Mouse (Mus musculus): ENCODE data around the gene ccdc198.

The ccdc198 gene

DNA sequence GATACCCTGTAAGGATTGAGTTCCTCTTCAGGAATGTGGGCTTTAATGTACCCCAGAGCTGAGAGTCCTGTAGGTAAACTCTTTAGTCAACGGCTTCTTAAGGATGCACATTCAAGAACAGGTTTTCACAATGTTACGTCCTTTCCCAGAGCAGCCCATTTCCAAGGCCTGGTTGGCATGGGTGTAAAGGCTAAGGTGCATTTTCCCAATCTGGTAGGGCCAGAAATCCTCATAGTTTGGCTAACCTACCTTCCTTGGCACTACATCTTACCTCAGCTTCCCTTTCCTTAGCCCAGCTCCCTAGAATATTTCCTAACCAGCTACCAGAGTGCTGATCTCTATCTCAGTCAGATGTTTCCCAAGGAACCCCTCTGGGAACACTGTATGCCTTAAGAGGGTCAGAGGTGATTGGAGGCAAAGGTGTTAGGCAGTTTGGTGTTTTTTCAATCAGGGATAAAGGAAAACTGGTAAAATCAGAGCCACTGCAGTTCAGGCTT is 48.2 kb downstream of the ccdc198 start:
- DNase-seq = no peak

DNA sequence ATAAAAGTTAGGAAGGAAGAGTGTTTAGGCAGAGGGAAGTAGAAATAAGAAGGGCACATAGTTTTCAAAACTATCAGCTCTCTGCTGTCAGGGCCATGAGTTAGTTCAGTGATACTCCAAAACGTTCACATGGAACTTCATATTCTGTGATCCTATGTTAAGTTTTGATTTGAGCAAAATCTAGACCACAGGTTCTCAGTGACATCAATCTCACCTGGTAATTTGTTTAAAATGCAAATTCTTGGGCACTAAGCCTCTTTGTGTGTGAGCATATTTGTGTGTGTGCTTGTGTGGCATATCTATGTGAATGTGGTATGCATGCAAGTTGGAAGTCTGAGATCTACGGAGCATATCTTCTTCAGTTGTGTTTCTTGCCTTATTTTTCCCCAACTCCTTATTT is 59.0 kb downstream of the ccdc198 start:
- DNase-seq = no peak

DNA sequence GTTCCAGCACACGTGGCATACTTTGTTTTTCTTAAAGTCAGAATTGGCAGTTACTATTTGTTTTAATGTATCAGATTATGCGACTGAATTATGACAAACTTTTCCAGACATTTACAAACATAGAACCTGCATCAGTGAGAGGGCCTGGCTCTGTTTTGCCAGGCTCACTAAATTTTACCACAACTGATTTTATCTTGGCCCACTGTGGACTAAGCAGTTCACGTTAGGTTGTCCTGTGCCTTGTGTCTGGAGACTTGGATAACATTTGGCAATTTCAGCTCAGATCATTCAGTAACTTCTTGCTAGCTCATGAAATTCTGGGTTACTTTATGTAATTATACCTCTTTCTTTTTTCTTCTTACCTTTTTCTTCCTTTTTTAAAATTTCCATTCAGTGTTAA is 65.5 kb downstream of the ccdc198 start:
- DNase-seq = no peak

DNA sequence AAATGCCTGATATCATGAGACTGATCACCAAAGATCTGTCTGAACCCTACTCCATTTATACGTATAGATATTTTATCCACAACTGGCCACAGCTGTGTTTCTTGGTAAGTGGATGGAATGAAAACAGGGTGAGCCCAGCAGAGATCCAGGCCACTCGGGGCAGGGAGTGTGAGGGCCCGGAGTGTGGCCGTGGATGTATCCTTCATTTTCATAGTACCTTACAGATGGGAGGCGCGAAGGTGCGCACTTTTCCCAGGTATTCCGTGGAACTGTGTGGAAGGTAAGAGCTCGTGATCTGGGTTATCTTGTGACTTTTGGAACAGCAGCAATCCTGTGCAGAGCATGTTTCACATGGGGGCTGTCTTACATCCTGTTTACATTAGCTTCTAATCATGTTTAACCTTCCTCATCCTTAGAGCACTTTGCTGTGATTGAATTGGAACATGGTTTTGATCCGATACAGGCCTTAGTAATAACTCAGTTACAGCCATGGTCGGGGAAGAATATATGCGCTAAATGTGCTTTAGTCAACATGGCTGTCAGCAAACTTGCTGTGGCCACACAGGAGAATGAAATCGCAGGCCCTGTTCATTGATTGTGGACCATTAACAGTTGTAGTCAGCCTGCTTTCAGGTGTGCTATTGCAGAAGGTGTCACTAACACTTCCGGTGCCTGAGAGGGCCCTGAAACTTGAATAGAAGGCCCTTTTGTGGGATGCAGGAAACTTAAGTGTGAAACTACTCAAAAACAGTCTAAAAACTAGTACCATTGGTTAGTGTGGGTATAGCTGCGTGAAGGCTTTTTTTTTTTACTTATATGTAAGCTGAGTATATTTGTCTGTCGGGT is 71.8 kb downstream of the ccdc198 start:
- DNase-seq = peak; percentile 9

DNA sequence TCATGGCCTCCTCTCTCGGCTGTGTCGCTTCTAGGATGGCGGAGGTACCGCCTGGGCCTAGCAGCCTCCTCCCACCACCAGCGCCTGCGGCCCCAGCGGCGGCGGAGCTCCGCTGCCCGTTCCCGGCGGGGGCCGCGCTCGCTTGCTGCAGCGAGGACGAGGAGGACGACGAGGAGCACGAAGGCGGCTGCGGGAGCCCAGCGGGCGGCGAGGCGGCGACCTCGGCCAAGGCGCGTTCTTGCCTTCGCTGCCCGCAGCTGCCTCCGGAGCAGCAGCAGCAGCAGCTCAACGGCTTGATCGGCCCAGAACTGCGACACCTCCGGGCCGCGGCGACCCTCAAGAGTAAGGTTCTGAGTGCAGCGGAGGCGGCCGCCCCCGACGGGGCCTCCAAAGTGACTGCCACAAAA is 72.7 kb downstream of the ccdc198 start:
- peak; percentile 70 for DNase-seq

DNA sequence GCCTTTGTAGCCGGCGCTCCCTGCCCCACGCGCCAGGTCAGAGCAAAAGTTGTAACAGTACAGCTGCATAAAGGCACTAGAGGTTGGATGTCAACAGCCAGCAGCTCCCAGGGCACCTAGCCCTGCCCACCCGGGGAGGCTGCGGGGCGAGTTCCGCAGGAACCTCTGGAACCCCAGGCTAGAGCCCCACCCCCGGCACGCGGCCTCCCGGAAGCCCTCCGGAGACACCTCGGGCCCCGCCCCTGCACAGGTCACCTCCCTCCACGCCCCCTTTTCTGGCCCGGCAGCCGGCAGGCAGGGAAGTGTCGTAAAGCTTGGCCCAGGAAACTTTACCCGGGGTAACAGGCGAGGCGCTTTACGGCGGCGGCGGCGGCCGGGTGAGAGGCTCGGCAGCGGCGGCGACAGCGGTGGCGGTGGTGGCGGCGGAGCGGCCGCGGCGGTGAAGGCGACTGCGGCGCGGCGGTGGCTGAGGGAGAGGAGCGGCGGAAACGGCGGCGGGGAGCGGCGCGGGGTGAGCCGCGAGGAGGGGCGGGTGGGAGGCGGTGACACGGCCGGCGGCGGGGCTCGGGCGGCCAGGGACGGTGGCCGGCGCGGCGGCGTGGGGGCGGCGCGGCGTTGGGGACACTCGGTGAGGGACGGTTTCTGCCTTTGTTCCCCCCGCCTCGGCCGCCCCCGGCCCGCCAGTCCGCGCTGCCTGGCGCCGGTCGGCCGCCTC is 73.2 kb downstream of the ccdc198 start, which contains the start of gene Naa30:
TSS of gene Naa30 (plus strand) at position 360 of the 715 bp plus-strand sequence.
- peak; percentile 98 for DNase-seq

DNA sequence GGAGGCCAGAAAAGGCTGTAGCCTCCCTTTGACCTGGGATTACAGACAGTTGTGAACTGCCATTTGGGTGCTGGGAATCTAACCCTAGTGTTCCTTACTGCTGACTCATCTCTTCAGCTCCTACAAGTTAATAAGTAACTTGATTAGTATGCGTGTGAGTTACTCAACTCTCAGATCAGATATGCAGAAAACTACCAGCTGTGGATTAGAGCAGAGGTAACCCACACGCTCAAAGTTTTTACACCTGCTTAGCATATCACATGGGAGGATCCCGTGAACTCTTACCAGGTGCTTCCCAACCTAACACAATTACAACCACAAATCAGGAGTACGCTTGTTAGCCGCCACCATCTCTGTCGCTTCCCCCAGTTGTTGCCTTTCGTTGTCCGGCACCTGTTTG is 74.0 kb downstream of the ccdc198 start:
- DNase-seq = no peak

Measured in kidney, adult 18-20 months (tissue).